Comparison of ENCODE assay signal across 43 mouse cellular contexts in the genomic region with DNA sequence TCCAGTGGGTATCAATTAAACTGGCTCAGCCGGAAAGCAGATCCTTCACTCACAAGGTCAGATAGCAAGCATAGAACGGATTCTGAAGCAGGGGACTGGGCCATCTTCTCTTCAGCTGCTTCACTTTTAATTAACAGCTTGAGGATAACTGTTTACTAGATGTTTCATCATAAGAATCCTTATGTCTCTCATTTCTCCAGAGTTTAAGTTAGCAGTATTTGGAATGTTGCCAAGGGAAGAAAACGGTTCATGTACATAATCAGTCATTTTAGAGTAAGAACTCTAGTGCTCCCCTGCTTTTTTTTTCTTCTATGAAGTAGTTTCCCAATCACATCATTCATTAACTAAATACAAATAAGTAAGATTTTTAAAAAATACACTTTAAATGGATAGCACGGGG. TPM values are rescaled to one million over a fixed set of nuclear protein-coding genes. Genes with fewer than 3 reads are reported as not detected.
"Had no signal": no experiment of that assay in that cellular context is flagged by ENCODE, and none has a peak within 500 bp of the region (broad histone marks: within the 10 kb centered on the region; RNA-seq: fewer than 3 reads in every experiment).

A gene (minus strand): TSS at position 101 of the 400 bp plus-strand sequence.

- H3K27me3 ChIP-seq: heart, embryonic 12.5 days; heart, embryonic 13.5 days; heart, embryonic 15.5 days; hindbrain, embryonic 12.5 days; hindbrain, embryonic 13.5 days; hindbrain, embryonic 15.5 days; intestine, embryonic 15.5 days; kidney, embryonic 15.5 days had no signal

- ATAC-seq: hindbrain, embryonic 16.5 days; hindbrain, postnatal 0 days; inflammation-experienced regulatory T-cells, adult 6 months; intestine, embryonic 15.5 days; intestine, embryonic 16.5 days; intestine, postnatal 0 days had no signal

- H3K4me3 ChIP-seq: heart, embryonic 10.5 days; heart, embryonic 12.5 days; heart, embryonic 13.5 days; heart, embryonic 15.5 days; hindbrain, embryonic 10.5 days; hindbrain, embryonic 12.5 days; hindbrain, embryonic 13.5 days; hindbrain, embryonic 15.5 days; intestine, embryonic 15.5 days; kidney, embryonic 15.5 days; layer of hippocampus, adult 2 months had no signal

- H3K27ac ChIP-seq: heart, embryonic 10.5 days; heart, embryonic 13.5 days; heart, embryonic 15.5 days; hindbrain, embryonic 10.5 days; hindbrain, embryonic 12.5 days; hindbrain, embryonic 13.5 days; hindbrain, embryonic 14.5 days; hindbrain, embryonic 15.5 days; hindbrain, postnatal 0 days; intestine, embryonic 15.5 days; kidney, embryonic 15.5 days; kidney, postnatal 0 days; layer of hippocampus, adult 2 months had no signal

- H3K9me3 ChIP-seq: heart, embryonic 10.5 days; heart, embryonic 13.5 days; heart, embryonic 15.5 days; hindbrain, embryonic 12.5 days; hindbrain, embryonic 13.5 days; hindbrain, embryonic 15.5 days; intestine, embryonic 15.5 days; kidney, embryonic 15.5 days had no signal

- H3K4me2 ChIP-seq: heart, embryonic 11.5 days; heart, embryonic 12.5 days; heart, embryonic 13.5 days; heart, embryonic 15.5 days; hindbrain, embryonic 12.5 days; hindbrain, embryonic 13.5 days; hindbrain, embryonic 14.5 days; hindbrain, embryonic 15.5 days; intestine, embryonic 15.5 days; kidney, embryonic 15.5 days had no signal

- DNase-seq: heart, postnatal 10 days; heart, postnatal 14 days; heart, postnatal 36 days; heart, postnatal 4 days; kidney, adult 11 months; kidney, adult 18-20 months; kidney, adult 2 months; kidney, adult 8-10 months; kidney, adult 9 months; kidney, postnatal 10 days; kidney, postnatal 14 days; kidney, postnatal 25 days; kidney, postnatal 36 days; kidney, postnatal 4 days; layer of hippocampus, adult 9-11 months; layer of hippocampus, postnatal 36 days had no signal

- H3K36me3 ChIP-seq: heart, embryonic 10.5 days; heart, embryonic 12.5 days; heart, embryonic 13.5 days; heart, embryonic 15.5 days; hindbrain, embryonic 10.5 days; hindbrain, embryonic 12.5 days; hindbrain, embryonic 13.5 days; hindbrain, embryonic 15.5 days; intestine, embryonic 15.5 days; kidney, embryonic 15.5 days had no signal

- H3K4me1 ChIP-seq: heart, embryonic 10.5 days; heart, embryonic 12.5 days; heart, embryonic 13.5 days; heart, embryonic 15.5 days; hindbrain, embryonic 10.5 days; hindbrain, embryonic 12.5 days; hindbrain, embryonic 13.5 days; hindbrain, embryonic 15.5 days; intestine, embryonic 15.5 days; kidney, embryonic 15.5 days had no signal

- H3K9ac ChIP-seq: heart, embryonic 12.5 days; heart, embryonic 13.5 days; heart, embryonic 15.5 days; hindbrain, embryonic 12.5 days; hindbrain, embryonic 13.5 days; hindbrain, embryonic 14.5 days; hindbrain, embryonic 15.5 days; intestine, embryonic 15.5 days; kidney, embryonic 15.5 days had no signal

RNA-seq across cellular contexts. Expression of the gene that starts here (rescaled TPM):
- polyA plus RNA-seq: heart, embryonic 10.5 days; heart, embryonic 11.5 days; heart, embryonic 12.5 days; heart, embryonic 13.5 days; heart, embryonic 14.5 days; heart, embryonic 15.5 days; heart, embryonic 16.5 days; heart, postnatal 0 days; hindbrain, embryonic 10.5 days; hindbrain, embryonic 11.5 days; hindbrain, embryonic 12.5 days; hindbrain, embryonic 13.5 days; hindbrain, embryonic 14.5 days; hindbrain, embryonic 15.5 days; hindbrain, embryonic 16.5 days; hindbrain, postnatal 0 days; inflammation-experienced regulatory T-cells, adult 6 months; intestine, embryonic 14.5 days; intestine, embryonic 15.5 days; intestine, embryonic 16.5 days; intestine, postnatal 0 days; kidney, adult 2 months; kidney, embryonic 14.5 days; kidney, embryonic 15.5 days; kidney, embryonic 16.5 days; kidney, postnatal 0 days; large intestine, adult 2 months had no signal
